Mouse (Mus musculus) activated CD4-positive, CD25-positive, alpha-beta regulatory T cell (primary cell): ENCODE data around the gene Adam33. TPM values are rescaled to one million over a fixed set of nuclear protein-coding genes. Genes with fewer than 3 reads are reported as not detected.

Experiments
- polyA plus RNA-seq, 2 experiments: library from polyadenylated mRNA; unstranded; fragments of 100-300 nt; shearing (Covaris generic); gene quantifications; one replicate each; pipeline ENCODE4 v1.2.1; 2017

The Adam33 gene
- 1 to 10 TPM in 1 of 2 experiments, under 1 TPM in 1; 0.24 to 1.2 TPM for polyA plus RNA-seq

GRCm38 (mm10) chr2:131063404-131063864 lies at the start of gene Adam33:
Adam33 (minus strand) TSS chr2:131063814.

GRCm38 (mm10) chr2:131086667-131087390 lies 23.2 kb upstream of the Adam33 start, which contains the start of gene Siglec1:
Siglec1 (minus strand) TSS chr2:131086765.

GRCm38 (mm10) chr2:131042988-131043387 lies 20.6 kb downstream of the Adam33 start, which contains the start of gene Gfra4:
Gfra4 (minus strand) TSS chr2:131043088.

Other genes with a start within 250 kb of the Adam33 start
- 10 to 100 TPM; 16.0 to 18.9 TPM for gene 4930402H24Rik, start 157.4 kb downstream of the Adam33 start, polyA plus RNA-seq
- 10 to 100 TPM in 1 of 2 experiments, 1 to 10 TPM in 1; 9.1 to 11.2 TPM for gene Atrn, start 157.3 kb downstream of the Adam33 start, polyA plus RNA-seq
- under 1 TPM in 1 of 2 experiments, not detected in 1; 0.74 TPM for gene Gfra4, start 20.7 kb downstream of the Adam33 start, polyA plus RNA-seq
- gene Siglec1, start 23.0 kb upstream of the Adam33 start, polyA plus RNA-seq = 1 to 10 TPM in 1 of 2 experiments, under 1 TPM in 1; 0.47 to 1.5 TPM
- gene Hspa12b, start 63.5 kb upstream of the Adam33 start, polyA plus RNA-seq = not detected
- not detected for gene Gm11037, start 69.7 kb upstream of the Adam33 start, polyA plus RNA-seq
- 10 to 100 TPM; 29.1 to 30.9 TPM for gene 1700037H04Rik, start 96.3 kb upstream of the Adam33 start, polyA plus RNA-seq
- gene Cenpb, start 116.3 kb upstream of the Adam33 start, polyA plus RNA-seq = 1 to 10 TPM; 4.0 to 7.9 TPM
- 100 to 1,000 TPM in 1 of 2 experiments, 10 to 100 TPM in 1; 71.8 to 191 TPM for gene Cdc25b, start 123.1 kb upstream of the Adam33 start, polyA plus RNA-seq
- gene Spef1, start 123.5 kb upstream of the Adam33 start, polyA plus RNA-seq = under 1 TPM; 0.45 to 0.85 TPM
- 10 to 100 TPM; 17.8 to 24.0 TPM for gene Ap5s1, start 143.3 kb upstream of the Adam33 start, polyA plus RNA-seq
- gene Mavs, start 170.2 kb upstream of the Adam33 start, polyA plus RNA-seq = 10 to 100 TPM; 16.4 to 25.0 TPM
- gene Pank2, start 198.7 kb upstream of the Adam33 start, polyA plus RNA-seq = 100 to 1,000 TPM; 105 to 110 TPM